Mouse (Mus musculus) embryonic fibroblast, embryonic 13.5 days (primary cell): ENCODE data around the gene 4930469K13Rik.

Experiments
- CTCF ChIP-seq: IDR thresholded peaks from 2 replicates; pipeline ENCODE4 v1.5.1; 2011; ENCODE audit warnings: mild to moderate bottlenecking, control low read depth, low read length, moderate library complexity, borderline replicate concordance; ENCODE audit not compliant: insufficient read depth
- POLR2A ChIP-seq: IDR thresholded peaks from 2 replicates; pipeline ENCODE4 v1.6.1; 2011; ENCODE audit warnings: low read depth, mild to moderate bottlenecking, control low read depth, low read length, moderate library complexity

- TF ChIP-seq POLR2A (no peak), CTCF (no peak)
Measured at GRCm38 (mm10) chr11:34048375-34049124, 49.8 kb downstream of the 4930469K13Rik start.
